Mouse (Mus musculus) left cerebral cortex, postnatal 14 days (tissue): ENCODE data around the gene Zfp652. TPM values are rescaled to one million over a fixed set of nuclear protein-coding genes. Genes with fewer than 3 reads are reported as not detected.
"Not testable (repeated sequence)": the region's sequence is repeated elsewhere in the genome, so short reads cannot be mapped to it uniquely, and the experiment has no call there.

Experiments used
- DNase-seq, 2 experiments: peaks; one replicate each; pipeline ENCODE4 v3.0.0; 2021 to 2022; ENCODE audit warnings: low spot score in 2 of 2, mixed read lengths in 1 of 2
- intact Hi-C: fragments of 180-260 bp; cut with DNase I; formaldehyde crosslinking; loops from one replicate; pipeline ENCODE4 v1.15.1; 2025
- long read RNA-seq, 2 experiments: library from polyadenylated mRNA; stranded (forward); transcript quantifications; one replicate each; pipeline ENCODE4 v2.0.0; 2021
- total RNA-seq, 2 experiments: library from RNA; stranded (reverse); gene quantifications; 2 replicates each; pipeline ENCODE4 v1.2.3; 2021

Zfp652 gene
- 10 to 100 TPM; 40.3 to 40.6 TPM for total RNA-seq
- long read RNA-seq, experiment 1, partial matches to known transcripts, result 3 of 5 reads
- long read RNA-seq, experiment 1, other reads (novel, unspliced or antisense), result 2 of 5 reads
- long read RNA-seq, experiment 2, partial matches to known transcripts, result 0 of 1 reads
- long read RNA-seq, experiment 2, other reads (novel, unspliced or antisense), result 1 of 1 reads

DNA sequence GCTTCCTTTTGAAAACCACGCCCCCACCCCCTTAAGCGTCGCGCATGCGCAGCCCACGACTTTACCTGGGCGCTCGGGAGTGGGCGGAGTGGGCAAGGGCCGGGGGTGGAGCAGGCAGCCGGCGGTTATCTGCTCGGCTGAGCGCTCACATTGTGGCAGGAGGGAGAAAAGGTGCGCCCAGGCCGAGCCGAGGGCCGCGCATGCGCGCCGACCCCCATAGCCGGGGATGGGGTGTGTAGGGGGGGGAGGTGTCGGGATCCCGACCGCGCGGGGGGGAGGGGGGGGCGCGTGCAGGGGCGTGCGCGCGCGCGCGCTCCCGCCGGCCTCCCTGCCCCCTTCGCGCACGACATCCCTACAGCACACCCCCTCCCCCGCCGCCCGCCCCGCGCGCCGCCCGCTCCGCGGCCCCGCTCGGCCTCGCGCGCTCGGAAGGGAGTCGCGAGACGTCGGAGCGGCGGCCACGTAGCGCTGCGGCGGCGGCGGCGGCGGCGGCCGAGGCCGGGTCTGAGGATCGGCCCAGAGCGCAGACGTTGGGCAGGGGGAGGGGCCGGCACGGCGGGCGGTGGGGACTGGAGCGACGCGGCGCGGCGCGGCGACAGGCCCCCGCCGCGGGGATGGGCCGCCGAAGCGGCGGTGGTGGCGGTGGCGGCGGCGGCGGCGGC lies at the start of gene Zfp652:
Gene Zfp652 (plus strand): TSS at position 111 of the 662 bp plus-strand sequence.
- peak; percentile 69 to 77 for DNase-seq
- intact Hi-C loops, result no loop called here

DNA sequence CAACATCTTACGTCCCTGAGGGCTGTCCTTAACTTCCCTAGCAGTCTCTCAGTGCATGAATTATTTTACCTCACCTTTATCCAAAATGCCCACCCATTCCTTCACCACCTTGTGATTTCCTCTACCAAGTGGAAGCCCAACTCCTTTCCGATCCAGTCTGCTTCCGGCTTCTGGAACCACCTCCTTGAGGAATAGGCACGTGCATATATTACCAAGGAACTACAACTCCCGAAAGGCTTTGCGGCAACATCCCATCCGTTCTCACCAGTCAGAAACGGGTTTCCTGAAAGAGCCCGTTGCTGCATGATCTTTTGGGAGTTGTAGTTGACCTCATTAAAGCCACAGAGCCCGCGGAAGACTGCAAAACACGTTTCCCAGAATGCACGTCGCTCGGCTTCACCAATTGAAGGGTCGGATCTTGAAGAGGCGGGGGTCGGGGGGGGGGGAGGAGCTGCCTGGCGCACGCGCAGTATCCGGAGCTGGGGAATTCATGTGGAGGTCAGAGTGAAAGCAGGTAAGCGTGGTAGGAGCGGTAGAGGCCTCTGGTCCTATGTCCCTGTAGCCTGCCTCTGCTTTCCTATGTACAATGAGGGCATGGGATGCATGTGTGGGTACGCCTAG lies 45.8 kb upstream of the Zfp652 start, which contains the start of gene Phb:
Gene Phb (plus strand): TSS at position 429 of the 621 bp plus-strand sequence.
- DNase-seq, result peak; percentile 95 to 99
- intact Hi-C loops, result no loop called here

DNA sequence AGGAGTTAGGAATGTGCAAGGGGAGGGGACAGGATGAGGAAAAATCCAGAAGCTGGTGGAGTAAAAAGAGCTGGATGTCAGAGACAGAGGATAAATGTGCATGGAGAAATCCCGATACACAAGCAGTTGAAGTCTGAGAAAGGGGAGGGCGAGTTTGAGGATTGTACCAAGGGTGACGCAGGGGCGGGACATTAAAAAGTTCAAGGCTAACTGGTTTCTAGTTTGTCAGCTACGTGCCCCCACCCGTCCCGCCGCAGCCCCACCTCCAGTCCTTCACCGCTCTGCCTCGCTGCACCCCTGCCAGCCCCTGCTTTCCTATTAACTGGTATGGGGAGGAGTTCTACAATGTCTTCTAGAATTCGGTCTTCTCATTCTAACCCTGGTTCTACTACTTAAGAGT lies 45.3 kb upstream of the Zfp652 start:
- intact Hi-C loops, result no loop called here
- DNase-seq, result no peak

DNA sequence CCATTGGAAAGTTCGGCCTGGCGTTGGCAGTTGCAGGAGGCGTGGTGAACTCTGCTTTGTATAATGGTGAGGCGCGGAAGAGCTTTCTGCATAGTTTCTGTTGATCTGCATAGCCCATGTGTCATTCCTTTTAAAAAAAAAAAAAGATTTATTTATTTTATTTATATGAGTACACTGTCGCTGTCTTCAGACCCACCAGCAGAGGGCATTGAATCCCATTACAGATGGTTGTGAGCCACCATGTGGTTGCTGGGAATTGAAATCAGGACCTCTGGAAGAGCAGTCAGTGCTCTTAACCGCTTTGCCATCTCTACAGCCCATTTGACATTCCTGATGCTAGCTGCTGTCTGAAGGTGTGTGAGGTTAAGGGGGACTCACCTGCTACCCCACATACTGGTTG lies 44.4 kb upstream of the Zfp652 start:
- intact Hi-C loops, DNase-seq: not testable (repeated sequence)

DNA sequence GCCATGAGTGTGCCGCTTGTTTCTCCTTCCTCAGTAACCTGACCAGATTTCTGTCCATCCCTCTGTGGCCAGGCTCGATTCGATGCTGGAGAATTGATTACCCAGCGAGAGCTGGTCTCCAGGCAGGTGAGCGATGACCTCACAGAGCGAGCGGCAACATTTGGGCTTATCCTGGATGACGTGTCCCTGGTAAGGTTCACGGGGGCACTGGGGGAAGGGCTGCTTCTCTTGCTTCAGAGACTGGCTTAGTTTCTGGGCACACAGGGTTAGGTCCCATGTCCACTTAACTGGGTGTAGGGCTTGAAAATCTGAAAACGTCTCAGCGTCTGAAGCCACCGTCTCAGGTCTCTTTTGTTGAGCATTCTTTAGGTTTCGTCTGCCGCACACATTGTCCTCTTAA lies 37.0 kb upstream of the Zfp652 start:
- DNase-seq, result no peak
- intact Hi-C loops, result no loop called here

DNA sequence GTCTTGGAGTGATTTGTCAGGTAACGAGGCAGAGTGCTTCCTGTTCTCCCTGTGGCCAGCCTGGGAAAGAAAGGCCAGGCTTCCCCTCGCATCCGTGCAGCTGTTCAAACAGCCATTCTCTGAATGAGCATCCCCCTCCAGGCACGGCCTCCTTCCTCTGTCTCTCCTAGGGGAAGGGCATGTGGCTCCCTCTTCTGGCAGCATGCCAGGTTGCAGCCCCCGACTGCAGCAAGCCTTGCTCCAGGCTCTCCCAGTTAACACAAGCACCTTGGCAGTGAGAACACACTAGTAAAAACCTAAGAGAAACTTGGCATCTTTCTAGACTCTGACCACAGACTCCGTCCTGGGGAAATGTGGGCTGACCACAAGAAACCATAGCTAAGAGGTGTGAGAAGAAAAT lies 36.2 kb upstream of the Zfp652 start:
- DNase-seq, result peak; percentile 63 to 75
- intact Hi-C loops, result no loop called here

DNA sequence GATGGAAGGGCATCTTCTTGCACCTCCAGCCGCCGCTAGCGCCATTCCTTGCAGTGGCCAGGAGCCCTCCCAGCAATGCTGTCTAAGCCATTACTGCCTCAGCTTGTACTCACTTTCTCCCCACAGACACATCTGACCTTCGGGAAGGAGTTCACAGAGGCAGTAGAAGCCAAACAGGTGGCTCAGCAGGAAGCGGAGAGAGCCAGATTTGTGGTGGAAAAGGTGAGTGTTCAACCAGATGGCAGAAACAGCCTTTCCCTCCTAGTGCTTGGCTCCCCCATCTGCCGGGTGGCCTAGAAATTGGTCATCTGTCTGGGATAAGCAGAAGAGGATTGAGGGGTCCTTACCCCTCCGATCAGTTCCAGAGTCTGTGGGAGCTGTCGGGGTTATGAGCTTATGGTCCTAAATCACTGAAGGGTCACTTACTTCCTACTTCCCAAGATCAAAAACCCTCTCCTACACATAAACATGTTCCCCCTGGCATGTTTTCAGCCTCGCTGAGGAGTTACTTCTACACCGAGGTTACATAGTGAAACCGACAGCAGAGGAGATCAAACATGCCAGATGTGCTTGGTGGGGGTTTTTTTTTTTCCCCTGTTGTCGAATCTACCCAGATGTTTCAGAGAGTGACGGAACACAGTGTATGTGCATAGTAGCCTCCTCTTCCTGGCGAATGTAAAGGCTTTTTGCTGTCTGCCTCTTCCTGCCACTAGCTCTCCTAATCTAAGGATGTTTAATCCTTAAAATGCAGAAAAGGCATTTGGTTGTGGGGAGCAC lies 34.4 kb upstream of the Zfp652 start:
- DNase-seq, result no peak
- intact Hi-C loops, result no loop called here

DNA sequence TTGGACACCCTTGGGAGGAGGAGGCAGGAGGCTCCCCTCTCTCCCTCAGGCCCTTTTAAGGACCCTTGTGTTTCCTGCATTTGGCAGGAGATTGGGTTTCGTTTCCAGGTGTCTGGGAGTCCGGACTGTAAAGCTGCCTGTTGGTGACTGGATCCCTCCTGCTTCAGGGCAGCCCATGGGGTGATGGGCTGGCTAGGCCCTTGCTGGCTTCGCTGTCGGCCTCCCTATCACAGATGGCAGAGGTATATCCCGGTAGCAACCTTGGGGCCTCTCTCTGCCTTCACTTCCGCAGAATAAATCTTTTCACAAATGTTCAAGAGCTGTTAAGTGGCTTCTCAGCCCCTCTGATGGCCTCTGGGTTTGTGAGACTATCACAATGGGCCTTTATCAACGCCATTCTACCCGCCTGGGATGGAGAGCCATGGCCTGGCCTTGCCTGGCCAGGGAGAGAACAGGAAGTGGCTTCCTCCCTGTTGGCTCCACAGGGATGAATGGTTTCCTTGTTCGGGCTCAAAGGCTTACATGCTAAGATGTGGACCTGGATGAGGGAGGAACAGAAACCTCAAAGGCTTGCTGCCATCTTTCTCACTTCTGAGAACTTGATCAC lies 30.4 kb upstream of the Zfp652 start:
- intact Hi-C loops, result loop anchor here (10.0 kb wide), 1 partner anchor 293 kb away; no protein-coding TSS in a partner anchor

DNA sequence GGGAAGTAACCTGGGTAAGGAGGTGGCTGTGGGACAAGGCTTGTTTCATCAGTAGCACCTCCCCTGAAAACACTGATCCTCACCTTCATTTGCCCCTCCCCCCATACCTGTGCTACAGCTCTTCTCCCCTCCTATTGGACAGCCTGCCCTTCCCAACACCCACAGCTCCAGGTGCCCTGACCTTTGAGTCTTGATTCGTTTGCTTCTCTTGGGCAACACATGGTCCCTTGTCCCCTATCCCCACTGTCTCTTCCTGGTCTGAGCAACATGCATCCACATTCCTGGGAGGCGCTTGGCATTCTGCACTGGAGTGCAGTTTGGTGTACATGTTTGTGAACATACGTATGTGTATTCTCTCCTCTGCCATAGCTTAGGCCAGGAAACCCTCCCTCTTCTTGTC lies 29.5 kb upstream of the Zfp652 start:
- DNase-seq, result no peak
- intact Hi-C loops, result loop anchor here (10.0 kb wide), 1 partner anchor 292 kb away; no protein-coding TSS in a partner anchor

More for the DNA sequence above, 30.4 kb upstream of the Zfp652 start:
- no peak for DNase-seq

DNA sequence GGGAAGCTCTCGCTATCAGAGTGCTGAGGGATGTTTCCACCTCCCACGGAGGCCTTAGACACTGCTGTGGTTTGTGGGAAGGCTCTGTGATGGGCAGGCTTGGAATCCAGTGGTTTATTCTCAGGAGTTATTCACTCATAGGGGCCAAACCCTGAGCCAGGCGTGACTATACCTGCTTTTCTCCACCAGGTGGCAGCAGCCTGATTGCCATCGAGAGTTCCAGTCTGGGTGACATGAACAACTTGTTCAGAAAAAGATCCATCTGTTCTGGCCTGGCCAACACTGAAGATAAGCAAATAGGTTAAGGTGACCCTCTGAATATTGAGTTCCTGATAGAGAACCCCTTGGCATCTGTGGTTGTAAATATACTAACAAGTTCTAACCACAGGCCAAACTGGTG lies 26.4 kb upstream of the Zfp652 start:
- intact Hi-C loops, result loop anchor here (1.0 to 10.0 kb wide), 2 partner anchors 65 to 289 kb away; no protein-coding TSS in a partner anchor
- peak; percentile 80 to 85 for DNase-seq

DNA sequence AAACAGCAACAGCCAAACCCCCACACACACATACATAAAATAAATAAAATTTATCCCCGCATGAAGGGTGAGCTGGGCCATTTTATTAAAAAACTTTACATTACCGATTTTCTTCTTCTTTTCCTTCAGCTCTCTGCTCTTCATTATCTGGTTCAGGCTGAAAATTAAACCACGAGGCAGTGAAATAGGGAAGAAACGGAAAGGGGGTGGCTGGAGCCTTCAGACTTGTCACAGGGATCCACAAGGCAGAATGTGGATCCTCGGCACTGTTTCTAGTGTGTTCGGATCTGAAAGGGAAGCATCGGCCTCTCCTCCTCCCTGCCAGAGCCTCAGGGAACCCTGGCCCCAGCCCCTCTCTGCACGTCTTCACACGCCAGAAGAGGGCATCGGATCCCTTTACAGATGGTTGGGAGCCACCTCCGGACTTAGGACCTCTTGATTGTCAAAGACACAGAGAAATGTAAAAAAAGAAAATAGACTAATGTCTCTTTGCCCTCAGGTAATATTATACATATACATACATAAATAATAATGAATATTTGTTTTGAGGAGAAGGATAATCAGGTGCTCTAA lies 25.3 kb upstream of the Zfp652 start:
- intact Hi-C loops, result loop anchor here (10.0 kb wide), 1 partner anchor 288 kb away; no protein-coding TSS in a partner anchor
- DNase-seq, result no peak

DNA sequence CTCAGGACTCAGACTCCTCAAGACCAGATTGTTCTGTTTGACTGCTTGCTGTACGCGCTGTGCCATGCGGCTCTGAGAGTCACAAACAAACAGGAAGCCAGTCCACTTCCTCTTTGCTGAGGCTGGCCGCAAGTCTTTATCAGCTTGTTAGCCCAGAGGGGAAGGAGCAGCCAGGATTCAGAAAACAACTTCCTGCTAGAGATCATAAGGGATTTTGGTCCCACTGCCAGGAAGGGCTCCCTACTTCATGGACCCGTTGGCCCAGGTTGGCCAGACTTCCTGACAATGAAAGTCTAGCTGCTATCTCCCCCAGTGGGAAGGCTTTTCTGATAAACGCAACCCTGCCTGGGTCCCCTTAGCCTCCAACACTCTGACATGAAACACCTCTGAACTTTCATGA lies 24.0 kb upstream of the Zfp652 start:
- DNase-seq, result no peak
- intact Hi-C loops, result loop anchor here (10.0 kb wide), 1 partner anchor 286 kb away; no protein-coding TSS in a partner anchor

DNA sequence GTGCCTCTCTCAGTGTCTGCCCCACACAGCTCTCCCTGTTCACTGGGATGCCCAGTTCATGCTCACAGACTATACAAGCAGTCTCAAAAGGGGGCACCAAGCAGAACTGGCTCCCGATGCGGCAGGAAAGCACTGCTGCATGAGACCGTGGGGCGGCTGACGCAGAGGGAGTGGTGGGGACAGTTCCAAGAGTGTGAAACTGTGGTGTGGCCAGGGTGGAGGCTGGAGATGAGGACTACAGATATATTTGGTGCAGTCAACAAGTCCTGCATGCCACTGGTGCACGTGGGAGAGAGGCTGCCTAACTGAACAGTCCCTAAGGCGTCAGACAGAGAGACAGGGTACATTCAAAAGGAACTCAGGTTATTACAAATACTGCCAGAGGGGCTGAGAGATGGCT lies 23.5 kb upstream of the Zfp652 start:
- DNase-seq, result no peak
- intact Hi-C loops, result loop anchor here (10.0 kb wide), 1 partner anchor 286 kb away; no protein-coding TSS in a partner anchor

DNA sequence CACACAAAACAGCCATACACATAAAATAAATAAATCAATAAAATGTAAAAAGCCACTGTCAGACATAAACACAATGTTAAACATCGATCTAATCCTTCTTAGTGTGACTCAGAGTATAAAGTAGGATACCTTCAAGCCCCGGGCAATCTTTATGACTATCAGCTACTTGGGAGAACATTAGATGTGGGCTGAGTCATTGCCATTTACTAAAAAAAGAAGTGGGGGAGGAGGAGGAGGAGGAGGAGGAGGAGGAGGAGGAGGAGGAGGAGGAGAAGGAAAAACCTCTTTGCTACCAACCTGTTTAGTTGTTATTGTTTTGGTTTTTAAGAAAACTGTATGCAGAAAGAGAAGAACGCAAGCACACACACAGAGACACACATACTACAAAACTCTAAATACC lies 22.9 kb upstream of the Zfp652 start:
- DNase-seq, result no peak
- intact Hi-C loops, result loop anchor here (10.0 kb wide), 1 partner anchor 285 kb away; no protein-coding TSS in a partner anchor

DNA sequence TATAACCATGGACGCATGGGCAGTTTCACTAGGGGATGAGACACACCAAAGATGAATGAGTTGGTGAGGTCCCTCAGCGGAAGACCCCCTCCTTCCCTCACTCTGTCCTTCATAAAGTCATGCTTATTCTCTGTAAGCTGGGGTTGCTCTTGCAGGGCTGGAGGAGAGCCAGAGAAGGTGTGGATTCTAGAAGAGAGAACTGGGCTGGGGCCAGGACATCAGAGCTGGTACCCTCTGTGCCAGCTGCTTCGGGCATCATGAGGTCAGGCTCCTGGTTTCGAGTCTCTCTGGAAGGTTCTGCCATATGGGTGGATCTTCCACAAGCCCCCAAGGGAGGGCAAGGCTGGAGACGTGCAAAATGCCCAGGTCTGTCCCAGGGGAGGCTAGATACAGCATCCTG lies 13.9 kb upstream of the Zfp652 start:
- intact Hi-C loops, result no loop called here
- DNase-seq, result no peak

DNA sequence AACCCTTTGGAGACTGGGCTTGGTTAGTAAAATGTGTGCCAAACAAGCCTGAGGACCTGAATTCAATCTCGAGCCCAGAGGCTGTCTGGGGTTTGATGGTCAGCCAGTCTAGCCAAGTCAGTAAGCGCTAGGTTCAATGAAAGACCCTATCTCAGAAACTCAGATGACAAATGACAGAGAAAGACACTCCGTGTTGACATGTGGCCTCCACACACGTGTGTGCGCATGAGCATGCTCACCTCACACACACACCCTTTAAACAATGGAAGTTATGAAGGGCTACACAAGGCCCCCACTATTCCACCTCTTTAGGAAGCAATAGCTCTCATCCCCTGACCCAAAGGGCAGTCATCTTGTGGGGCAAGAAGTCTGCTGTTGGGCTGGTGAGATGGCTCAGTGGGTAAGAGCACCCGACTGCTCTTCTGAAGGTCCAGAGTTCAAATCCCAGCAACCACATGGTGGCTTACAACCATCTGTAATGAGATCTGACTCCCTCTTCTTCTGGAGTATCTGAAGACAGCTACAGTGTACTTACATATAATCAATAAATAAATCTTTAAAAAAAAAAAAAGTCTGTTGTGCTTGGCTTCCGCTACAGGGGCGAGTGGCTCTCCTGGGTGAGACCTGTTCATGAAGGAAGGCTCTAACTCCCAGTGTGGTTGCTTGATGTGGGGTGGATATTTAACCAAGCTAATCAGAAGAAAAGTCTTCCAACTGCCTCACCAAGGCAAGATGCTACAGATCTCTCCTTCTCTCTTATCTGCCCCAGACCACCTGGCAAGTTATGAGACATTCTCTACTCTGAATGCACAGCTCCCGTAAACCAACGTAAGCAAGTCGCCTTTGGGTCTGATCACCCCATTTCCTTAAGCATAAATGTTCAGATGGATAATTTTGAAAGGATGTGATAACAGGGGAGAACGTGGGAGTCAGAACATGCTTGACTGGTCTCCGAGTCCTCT lies 11.4 kb upstream of the Zfp652 start:
- intact Hi-C loops, result no loop called here
- no peak for DNase-seq

DNA sequence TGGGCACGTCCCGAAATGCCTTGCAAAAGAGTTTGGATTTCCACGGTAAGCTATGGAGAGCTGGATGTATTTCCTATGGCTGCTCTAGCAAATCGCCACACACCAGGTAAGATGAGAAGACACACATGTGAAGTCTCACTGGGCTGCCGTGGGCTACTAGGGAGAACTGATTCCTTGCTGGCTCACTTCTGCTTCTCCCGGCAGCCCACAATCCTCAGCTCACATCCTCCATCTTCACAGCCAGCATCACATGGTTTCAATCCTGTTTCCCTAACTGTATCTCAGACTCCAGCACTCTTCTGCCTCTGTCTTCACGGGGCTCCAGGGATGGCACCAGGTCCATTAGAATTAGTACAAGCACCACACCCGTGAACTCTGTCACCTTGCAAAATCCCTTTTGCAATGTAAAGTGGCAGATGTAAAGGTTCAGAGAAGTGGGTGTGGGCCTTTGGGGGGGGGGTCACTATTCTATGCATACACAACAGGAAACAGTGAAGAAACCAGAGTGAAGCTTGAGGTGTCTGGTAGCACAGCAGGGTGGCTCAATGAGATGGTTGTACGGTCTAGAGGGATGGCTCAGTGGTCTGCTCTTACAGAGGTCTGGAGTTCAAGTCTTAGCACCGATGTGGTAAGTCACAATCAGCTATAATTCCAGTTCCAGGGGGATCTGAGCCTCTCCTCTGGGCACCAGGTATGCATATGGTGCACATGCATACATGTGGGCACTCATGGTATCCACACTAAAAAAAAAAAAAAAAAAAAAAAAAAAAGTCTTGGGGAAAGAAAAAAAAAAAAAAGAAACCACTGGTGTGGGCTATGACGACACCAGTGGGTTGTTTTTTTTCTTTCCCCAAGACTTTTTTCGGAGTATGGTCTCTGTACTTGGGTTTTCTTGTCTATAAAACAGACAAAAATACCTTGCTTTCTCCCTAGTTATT lies 8.2 kb upstream of the Zfp652 start:
- DNase-seq, result no peak
- intact Hi-C loops, result no loop called here
